Mouse (Mus musculus): Measurements from ENCODE around the gene Rasgef1b.

DNA sequence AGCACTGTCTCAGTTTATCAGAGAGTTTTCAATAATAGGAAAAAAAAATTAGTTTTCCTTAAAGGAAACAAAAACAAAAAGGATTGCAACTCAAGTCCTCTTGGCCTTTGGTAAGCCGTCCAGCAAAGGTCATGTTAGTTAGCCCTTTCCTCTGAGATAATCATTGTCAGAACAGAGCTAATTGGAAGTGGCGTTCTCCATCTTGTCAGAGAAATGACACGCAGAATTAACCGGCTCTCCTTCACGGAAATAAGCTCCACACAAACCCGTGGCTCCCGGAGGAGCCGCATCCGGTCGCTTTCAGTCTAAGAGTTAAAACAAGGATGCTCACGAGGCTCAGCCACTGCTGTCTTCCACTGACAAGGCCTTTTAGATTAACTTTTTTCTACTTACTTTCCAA, 217.8 kb downstream of the Rasgef1b start:
- TF ChIP-seq SRF (IDR thresholded peaks at IDR 0.05; ENCODE audit: control insufficient read depth, insufficient read length, low read depth) (no peak), MAX (IDR thresholded peaks at IDR 0.05; ENCODE audit: low read depth) (no peak), POLR2A (IDR thresholded peaks at IDR 0.05; ENCODE audit: insufficient read length, low read depth) (no peak), MYOG (IDR thresholded peaks at IDR 0.05; ENCODE audit: control insufficient read depth in 1 of 3, insufficient read depth in 1 of 3, insufficient read length in 2 of 3, low read depth in 2 of 3) (no peak), TCF12 (IDR thresholded peaks at IDR 0.05; ENCODE audit: insufficient read depth, poor library complexity, severe bottlenecking) (no peak), CEBPB (IDR thresholded peaks at IDR 0.05; ENCODE audit: insufficient read depth, poor library complexity, severe bottlenecking) (no peak)
